Mouse (Mus musculus): ENCODE data around the gene Mettl7a1.
A peak's percentile ranks its signal among the peaks of the same experiment; 100 is the strongest.
"Not testable (repeated sequence)": the region's sequence is repeated elsewhere in the genome, so short reads cannot be mapped to it uniquely, and the experiment has no call there.

Mettl7a1 gene

GRCm38 (mm10) chr15:100341314-100341980 is 37.5 kb downstream of the Mettl7a1 start:
- not testable (repeated sequence) for DNase-seq (ENCODE audit: low read depth)

DNA sequence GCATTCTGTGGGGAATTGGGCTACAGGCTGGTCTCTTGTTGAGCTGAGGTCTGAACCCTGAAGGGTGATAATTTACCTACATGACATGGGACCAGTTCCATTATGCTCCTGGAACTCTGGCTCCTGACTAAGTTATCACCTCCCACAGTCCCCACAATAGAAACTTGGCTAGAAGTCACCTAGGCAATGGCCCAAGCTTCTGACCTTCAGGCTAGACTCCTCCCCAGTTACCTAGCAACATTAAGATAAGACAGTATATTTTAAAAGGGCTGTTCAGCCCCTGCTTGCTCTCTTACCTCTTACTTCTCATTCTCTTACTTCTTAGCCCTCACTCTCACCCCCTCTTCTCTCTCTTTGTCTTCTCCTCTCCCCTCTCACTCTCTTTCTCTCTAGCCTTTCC is 41.5 kb downstream of the Mettl7a1 start:
- no peak for DNase-seq (ENCODE audit: low read depth)

DNA sequence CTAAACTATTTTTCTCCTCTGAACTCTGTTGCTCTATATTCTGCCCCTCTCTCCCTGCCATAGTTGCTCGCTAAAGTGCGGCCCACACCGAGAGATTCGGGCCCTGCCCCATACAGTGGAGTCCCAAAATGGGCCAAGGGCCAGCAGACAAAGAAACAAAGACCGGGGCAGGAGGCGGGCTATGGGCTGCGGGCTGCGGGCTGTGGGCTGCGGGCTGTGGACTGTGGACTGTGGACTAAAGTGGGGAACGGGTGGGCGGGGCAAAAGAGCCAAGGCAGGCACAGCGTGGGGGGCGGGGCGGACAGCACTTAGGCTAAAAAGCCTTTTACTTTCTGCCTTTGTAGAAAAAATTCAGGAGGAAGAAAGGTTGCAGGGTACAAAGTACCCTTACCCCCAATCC is 42.8 kb downstream of the Mettl7a1 start:
- no peak for DNase-seq (ENCODE audit: low read depth)

DNA sequence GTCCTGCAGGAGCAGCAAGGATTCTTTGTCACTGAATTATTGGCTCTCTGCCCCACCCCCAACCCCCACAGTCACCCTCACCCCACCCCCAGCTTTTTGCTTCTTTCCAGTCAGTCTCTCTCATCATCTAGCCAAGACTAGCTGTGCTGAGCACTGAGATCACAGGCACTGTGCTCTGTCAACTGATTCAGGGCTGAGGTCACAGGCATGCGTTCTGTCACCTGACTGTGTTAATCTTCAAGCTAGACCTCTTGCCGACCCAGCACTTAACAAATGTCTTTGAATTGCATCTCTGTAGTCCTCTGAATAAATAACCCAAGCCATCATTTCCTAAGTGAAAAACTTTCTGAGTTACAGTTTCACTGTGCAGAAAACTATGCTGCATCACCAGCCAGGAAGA is 45.6 kb downstream of the Mettl7a1 start:
- no peak for DNase-seq (ENCODE audit: low read depth)

GRCm38 (mm10) chr15:100351501-100352060 is 47.6 kb downstream of the Mettl7a1 start:
- no peak for DNase-seq (ENCODE audit: low read depth)

DNA sequence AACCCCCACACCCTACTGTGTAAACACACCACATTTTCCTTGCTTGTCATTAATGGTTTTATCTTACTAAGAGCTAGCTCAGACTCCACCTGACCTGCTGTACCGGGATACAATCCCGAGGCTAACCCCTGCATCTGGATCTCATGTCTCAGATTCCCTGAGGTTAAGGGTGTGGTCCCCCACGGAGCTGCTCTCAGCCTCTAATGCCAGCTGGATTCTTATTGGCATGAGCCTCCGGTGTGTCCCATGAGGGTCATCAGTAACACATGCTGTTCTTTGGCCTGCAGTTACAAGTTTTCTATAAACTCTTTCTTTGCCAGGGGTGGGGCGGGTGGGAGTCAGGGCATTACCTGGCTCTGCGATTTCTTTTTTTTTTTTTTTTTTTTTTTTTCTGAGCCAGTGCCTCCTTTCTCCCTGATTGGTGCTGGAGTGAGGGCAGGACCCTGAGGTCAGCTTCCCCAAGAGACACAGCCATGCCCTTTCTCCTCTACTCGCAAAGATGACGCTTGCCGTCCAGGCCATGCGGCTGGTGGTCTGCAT is 48.8 kb downstream of the Mettl7a1 start, which contains the start of the genes Methig1 and Mettl7a2:
Gene Methig1 (plus strand): TSS at position 439 of the 540 bp plus-strand sequence.
Gene Mettl7a2 (plus strand): TSS at position 490 of the 540 bp plus-strand sequence.
- DNase-seq (ENCODE audit: low read depth): no peak

DNA sequence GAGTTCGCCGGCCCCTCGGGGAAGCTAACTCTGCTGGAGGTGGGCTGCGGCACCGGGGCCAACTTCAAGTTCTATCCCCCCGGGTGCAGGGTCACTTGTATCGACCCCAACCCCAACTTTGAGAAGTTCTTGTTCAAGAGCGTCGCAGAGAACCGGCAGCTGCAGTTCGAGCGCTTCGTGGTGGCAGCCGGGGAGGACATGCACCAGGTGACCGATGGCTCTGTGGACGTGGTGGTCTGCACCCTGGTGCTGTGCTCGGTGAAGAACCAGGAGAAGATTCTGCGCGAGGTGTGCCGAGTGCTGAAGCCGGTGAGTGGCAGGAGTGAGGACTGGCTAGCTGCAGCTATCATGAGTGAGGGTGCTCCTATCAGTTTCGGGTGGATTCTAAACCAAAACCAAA is 49.5 kb downstream of the Mettl7a1 start:
- DNase-seq (ENCODE audit: low read depth): not testable (repeated sequence)

DNA sequence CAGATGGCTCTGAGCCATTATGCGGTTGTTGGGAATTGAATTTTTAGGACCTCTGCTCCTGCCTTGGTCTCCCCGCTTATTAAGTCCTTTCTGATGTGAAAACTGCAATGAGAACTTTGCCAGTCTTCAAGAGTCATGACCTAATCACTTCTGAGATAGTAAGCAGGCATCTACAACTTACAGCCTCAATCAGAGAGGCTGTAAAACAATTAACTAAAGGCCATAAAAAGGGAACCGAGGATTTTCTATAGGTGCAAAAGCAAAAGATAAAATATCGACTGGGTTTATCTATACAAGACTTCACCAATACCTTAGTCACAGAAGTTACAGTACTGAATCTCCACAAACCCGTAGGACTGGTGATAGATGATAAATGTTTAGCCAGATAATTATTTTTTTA is 51.9 kb downstream of the Mettl7a1 start:
- no peak for DNase-seq (ENCODE audit: low read depth)

GRCm38 (mm10) chr15:100364242-100364641 is 60.3 kb downstream of the Mettl7a1 start, which contains the start of gene Higd1c:
Higd1c (plus strand) TSS chr15:100364542.
- no peak for DNase-seq (ENCODE audit: low read depth)

DNA sequence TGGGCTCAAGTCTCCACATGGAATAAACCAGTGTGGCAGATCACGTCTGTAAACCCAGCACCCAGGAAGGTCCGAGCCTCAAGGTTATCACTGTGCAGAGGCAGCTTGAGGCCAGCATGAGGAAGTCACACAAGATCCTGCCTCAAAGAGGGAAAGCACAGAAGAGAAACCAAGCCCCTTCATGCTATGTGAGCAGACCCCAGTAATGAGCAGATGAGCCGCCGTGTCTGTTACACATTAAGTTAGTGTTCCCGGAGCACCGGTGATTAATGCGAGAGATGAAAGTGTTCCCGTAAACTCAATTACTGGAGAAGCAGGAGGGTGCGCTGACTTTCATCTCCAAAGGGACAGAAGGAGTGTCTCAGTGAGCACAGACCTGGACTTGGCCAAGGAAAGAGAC is 62.0 kb downstream of the Mettl7a1 start:
- DNase-seq (ENCODE audit: low read depth): not testable (repeated sequence)

- no peak for DNase-seq (ENCODE audit: low read depth)
Observed at GRCm38 (mm10) chr15:100367119-100367518, 63.2 kb downstream of the Mettl7a1 start.

GRCm38 (mm10) chr15:100375066-100375465 is 71.1 kb downstream of the Mettl7a1 start:
- peak; percentile 53 for DNase-seq (ENCODE audit: low read depth)

DNA sequence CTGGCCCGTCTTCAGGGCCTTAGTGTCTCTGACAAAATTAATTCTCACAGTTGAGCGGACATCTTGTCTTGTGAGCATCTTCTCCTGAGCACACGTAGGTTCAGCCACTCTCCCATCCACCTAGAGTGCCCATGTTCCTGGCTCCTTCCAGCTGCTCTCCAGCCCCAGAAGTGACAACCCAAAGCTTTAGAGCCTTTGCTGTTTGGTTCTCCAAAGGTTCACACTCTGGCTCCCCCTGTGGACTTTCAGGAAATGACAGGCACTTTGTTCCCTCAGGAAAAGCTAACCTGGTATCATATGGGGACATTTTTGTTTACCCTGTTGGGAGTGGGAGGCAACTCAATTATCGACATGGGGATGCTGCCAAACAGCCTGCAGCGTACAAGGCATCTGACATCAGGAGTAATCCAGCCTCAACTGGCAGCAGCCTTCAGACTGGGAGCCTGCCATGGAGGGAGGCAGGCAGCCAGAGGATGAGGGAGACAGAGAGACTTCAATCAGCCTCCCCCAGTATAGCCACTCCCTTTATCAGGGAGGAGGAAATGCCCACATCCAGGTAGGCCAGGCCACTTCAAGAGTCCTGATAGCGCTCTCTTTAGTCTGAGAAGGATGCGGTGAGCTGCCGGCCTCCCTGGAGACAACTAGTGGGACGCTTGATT is 74.0 kb downstream of the Mettl7a1 start:
- not testable (repeated sequence) for DNase-seq (ENCODE audit: low read depth)

Measured in naive thymus-derived CD4-positive, alpha-beta T cell, adult 2 months (primary cell).